Mouse (Mus musculus) liver, adult 2 months (tissue): Measurements from ENCODE around the gene Arhgef16.

Source experiments
- CTCF ChIP-seq: fragments of 200-500 bp; IDR thresholded peaks from 2 replicates; pipeline ENCODE4 v1.5.1; 2011; ENCODE audit warnings: low read depth, low read length, control low read depth
- POLR2A ChIP-seq: fragments of 200-500 bp; IDR thresholded peaks from 2 replicates; pipeline ENCODE4 v1.6.1; 2011; ENCODE audit warnings: low read length, control low read depth; ENCODE audit not compliant: insufficient read depth; ENCODE audit errors: extremely low read depth

GRCm38 (mm10) chr4:154262071-154262470 is 39.4 kb downstream of the Arhgef16 start:
- TF ChIP-seq CTCF (no peak), POLR2A (no peak)
